Mouse (Mus musculus) cerebellum, postnatal 4 days (tissue): Measurements from ENCODE around the gene Csad.

Source experiments
- DNase-seq, 2 experiments: peaks; one replicate each; pipeline ENCODE4 v3.0.0; 2022; ENCODE audit warnings: low spot score in 2 of 2, mixed read lengths in 1 of 2

Csad gene

GRCm38 (mm10) chr15:102202971-102203834, 1.3 kb downstream of the Csad start, which contains the start of gene Zfp740:
TSS of gene Zfp740 (plus strand) at chr15:102203249.
- DNase-seq: peak; percentile 92 to 96

- no peak for DNase-seq
Observed at GRCm38 (mm10) chr15:102198841-102199240, 5.7 kb downstream of the Csad start.

GRCm38 (mm10) chr15:102195373-102195772, 9.2 kb downstream of the Csad start:
- no peak for DNase-seq

- no peak for DNase-seq
Observed at GRCm38 (mm10) chr15:102194439-102194838, 10.1 kb downstream of the Csad start.

- no peak for DNase-seq
Observed at GRCm38 (mm10) chr15:102193652-102194051, 10.9 kb downstream of the Csad start.

DNA sequence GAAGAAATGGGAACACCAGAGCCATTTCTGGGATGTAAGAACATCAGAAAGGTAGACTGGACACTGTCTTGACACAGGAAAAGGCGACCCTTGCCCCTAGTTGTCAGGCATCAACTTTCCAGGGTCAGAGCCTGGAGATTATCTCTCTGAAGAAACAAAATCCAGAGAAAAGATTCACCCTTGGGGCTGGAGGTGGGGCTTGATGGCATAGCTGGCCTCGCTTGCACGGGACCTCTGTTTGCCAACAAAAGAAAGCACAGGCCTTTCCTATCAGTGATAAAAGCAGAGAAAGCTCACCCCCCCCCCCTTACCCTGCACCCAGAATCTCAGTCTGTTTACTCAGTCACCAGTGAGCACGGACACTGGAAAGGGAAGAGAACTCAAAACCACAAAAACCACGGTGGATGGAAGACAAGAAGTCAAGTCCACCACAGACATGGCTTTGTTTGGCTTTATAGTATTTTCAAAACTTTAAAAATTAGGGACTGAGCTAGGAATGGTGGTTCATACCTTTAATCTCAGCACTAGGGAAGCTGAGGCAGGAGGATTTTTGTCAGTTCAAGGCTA, 11.6 kb downstream of the Csad start:
- DNase-seq: no peak

- no peak for DNase-seq
Observed at GRCm38 (mm10) chr15:102192271-102192812, 12.2 kb downstream of the Csad start.

GRCm38 (mm10) chr15:102191699-102192098, 12.8 kb downstream of the Csad start:
- no peak for DNase-seq

- no peak for DNase-seq
Observed at GRCm38 (mm10) chr15:102188883-102189282, 15.6 kb downstream of the Csad start.

GRCm38 (mm10) chr15:102188096-102188495, 16.4 kb downstream of the Csad start:
- no peak for DNase-seq

GRCm38 (mm10) chr15:102186239-102186638, 18.3 kb downstream of the Csad start:
- no peak for DNase-seq

- DNase-seq: no peak
Observed at GRCm38 (mm10) chr15:102183076-102183475, 21.4 kb downstream of the Csad start.

DNA sequence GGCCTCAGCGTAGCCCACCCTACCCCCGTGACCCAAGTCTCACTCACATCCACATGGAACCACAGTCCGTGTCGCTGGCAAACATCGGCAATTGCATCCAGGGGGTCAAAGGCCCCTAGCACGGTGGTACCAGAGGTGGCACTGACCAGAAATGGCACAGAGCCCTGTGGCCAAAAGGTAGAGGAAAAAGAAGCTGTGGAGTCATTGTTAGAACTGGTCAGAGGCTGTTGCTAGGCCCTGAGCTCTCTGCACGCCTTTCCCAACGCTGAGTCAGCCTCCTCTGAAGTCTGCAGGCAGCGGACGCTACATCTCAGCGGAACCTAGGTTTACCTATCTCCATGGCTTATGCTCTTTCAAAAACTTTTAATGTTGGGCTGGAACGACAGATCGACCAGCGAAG, 24.6 kb downstream of the Csad start:
- no peak for DNase-seq

DNA sequence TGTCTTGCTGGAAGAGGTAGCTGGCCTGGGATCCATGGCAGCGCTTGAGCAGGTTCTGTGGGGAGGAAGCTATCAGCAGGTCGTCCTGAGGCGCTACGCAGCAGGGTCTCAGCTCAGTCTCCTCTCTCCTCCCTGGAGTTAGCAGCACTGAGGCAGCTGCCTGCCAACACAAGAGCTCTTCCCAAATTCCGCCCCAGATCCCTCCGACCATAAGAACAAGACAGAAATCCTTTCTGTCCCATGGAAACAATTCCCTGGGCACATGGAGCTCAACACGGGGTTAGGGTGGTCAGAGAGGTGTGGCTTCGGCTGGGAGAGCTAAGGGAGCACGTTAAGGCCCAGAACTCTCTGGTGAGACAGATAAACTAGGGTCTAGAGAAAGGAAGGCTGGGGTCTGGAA, 25.4 kb downstream of the Csad start:
- no peak for DNase-seq

- peak; percentile 47 to 72 for DNase-seq
Observed at GRCm38 (mm10) chr15:102178279-102178678, 26.2 kb downstream of the Csad start.

DNA sequence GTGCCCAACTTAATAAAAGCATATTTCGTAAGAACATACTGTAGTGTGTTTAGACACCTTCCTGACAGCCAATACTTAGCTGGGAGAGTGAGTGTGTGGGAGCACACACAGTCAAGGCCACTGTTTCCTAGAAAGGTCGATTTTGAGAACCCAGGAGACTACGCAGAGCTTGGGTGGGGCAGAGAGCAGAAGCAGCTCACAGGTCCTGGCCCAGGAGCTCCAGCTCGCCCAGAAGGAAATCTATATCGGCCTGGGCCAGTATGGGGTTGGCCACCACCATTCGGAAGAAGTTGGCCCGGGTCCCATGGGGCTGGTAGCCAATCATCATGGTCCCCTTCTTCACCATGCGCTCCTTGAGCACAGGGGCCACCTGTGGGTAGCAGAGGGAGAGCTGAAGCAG, 27.1 kb downstream of the Csad start:
- no peak for DNase-seq

DNA sequence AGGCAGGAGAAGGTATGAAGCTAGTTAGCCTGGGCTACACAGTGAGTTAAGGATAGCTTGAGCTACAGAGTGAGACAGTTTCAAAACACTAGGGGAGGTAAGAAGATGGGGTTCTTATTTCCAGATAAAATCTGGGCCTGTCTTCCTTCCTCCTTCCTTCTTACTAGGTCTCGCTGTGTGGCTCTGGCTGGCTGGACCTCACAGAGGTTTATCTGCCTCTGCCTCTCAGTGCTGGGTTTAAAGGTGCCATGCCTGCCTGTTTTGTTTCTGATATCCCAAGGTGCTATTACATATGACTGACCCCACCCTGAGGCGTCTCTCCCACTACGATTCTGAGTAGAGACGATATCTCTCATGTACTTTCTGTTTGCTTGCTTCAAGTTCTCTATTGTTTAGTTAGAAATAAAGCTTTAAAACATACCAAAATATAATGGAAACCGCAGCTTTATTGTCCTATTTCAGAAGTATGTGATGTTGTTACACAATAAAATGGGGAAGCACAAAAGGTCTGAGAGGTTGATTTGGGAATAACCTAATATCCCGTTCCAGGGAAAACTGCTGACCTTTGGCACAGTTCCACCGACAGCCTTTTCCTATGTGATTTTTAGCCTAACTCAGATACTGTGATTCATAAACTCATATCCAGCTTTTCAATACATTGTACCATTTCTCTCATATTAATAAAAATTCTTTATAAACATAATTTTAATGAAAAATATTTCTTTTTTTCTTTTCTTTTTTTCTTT, 27.8 kb downstream of the Csad start:
- DNase-seq: no peak

- DNase-seq: no peak
Observed at GRCm38 (mm10) chr15:102175736-102176319, 28.7 kb downstream of the Csad start.

- DNase-seq: no peak
Observed at GRCm38 (mm10) chr15:102173581-102173980, 30.9 kb downstream of the Csad start.

DNA sequence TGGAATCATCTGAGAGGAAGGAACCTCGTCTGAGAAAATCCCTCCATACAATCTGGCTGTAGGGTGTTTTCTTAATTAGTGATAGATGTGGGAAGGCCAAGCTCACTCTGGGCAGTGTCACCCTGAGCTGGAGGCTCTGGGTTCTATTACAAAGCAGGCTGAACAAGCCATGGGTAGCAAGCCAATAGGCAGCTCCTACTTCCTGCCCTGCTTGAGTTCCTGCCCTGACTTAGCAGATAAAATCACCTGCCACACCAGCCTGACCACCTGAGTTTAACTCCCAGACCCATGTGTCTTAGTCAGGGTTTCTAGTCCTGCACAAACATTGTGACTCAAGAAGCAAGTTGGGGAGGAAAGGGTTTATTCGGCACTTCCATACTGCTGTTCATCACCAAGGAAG, 35.5 kb downstream of the Csad start:
- no peak for DNase-seq

DNA sequence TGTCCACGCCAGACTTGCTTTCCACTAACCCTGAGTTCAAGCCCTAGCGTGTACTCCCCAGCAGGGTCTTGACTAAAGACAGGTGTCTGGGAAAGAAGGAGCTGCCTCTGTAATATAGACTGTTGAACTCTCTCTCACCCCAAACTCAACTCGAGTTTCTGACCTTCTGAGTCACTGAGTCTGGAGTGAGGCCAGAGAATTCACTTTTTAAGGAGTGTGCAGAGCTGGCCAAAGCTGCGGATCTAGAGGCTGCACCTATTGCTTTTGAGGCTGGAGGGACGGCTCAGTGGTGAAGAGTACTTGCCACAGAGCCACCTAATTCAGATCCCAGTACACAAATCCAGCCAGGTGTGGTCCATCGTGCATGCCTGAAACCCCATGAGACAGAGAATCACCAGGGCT, 36.9 kb downstream of the Csad start:
- DNase-seq: no peak
